In genomic region chr7:38184418-38184745, GRCm38 (mm10) we compare ENCODE assay signal across 8 mouse cellular contexts. TPM values are rescaled to one million over a fixed set of nuclear protein-coding genes. Genes with fewer than 3 reads are reported as not detected.
DNase-seq lines count a peak whose midpoint lies in the region; ATAC-seq lines count a peak whose summit lies in the region.

No protein-coding gene starts in this region.

- H3K27me3 ChIP-seq in kidney, embryonic 16.5 days (ENCODE audit: insufficient read depth, low read length): no peaks in the 10 kb centered on the region
- H3K27me3 ChIP-seq in embryonic facial prominence, embryonic 13.5 days: no peaks in the 10 kb centered on the region
- no peaks in the 10 kb centered on the region for H3K27me3 ChIP-seq in intestine, embryonic 14.5 days (replicated peaks; ENCODE audit: control insufficient read depth, insufficient read depth, low read length)
- no peaks in the 10 kb centered on the region for H3K27me3 ChIP-seq in neural tube, embryonic 12.5 days (replicated peaks)

- no peaks in the 10 kb centered on the region for H3K9me3 ChIP-seq in kidney, embryonic 16.5 days (ENCODE audit: low read length)
- H3K9me3 ChIP-seq in embryonic facial prominence, embryonic 13.5 days: no peaks in the 10 kb centered on the region
- H3K9me3 ChIP-seq in intestine, embryonic 14.5 days (ENCODE audit: control insufficient read depth, low read length): no peaks in the 10 kb centered on the region
- no peaks in the 10 kb centered on the region for H3K9me3 ChIP-seq in neural tube, embryonic 12.5 days

- no peaks in the 10 kb centered on the region for H3K36me3 ChIP-seq in kidney, embryonic 16.5 days (ENCODE audit: insufficient read depth, low read length)
- H3K36me3 ChIP-seq in embryonic facial prominence, embryonic 13.5 days: peaks cover 7% of the 10 kb centered on the region
- no peaks in the 10 kb centered on the region for H3K36me3 ChIP-seq in intestine, embryonic 14.5 days (ENCODE audit: control insufficient read depth, insufficient read depth, low read length)
- no peaks in the 10 kb centered on the region for H3K36me3 ChIP-seq in neural tube, embryonic 12.5 days

- no peak for ATAC-seq in kidney, embryonic 16.5 days (ENCODE audit: low FRiP score, low TSS enrichment)
- no peak for ATAC-seq in embryonic facial prominence, embryonic 13.5 days (ENCODE audit: insufficient number of reproducible peaks, insufficient read depth, low FRiP score, low TSS enrichment, low read depth)
- no peak for ATAC-seq in intestine, embryonic 14.5 days (replicated peaks; ENCODE audit: low FRiP score, low TSS enrichment, low read depth)
- ATAC-seq in neural tube, embryonic 12.5 days (ENCODE audit: low FRiP score, low read depth): no peak

- intact Hi-C loops in gastrocnemius, postnatal 36 days (cut with DNase I): no loop called here

- no peak for DNase-seq in kidney, adult 8-10 months
- DNase-seq in intestine, embryonic 14.5 days (ENCODE audit: low spot score): no peak
- DNase-seq in thymus, postnatal 0 days (ENCODE audit: low spot score): no peak
- no peak for DNase-seq in adipocyte (ENCODE audit: low spot score)
- no peak for DNase-seq in gastrocnemius, postnatal 36 days

- H3K4me2 ChIP-seq in kidney, embryonic 16.5 days (replicated peaks; ENCODE audit: low read depth, low read length): peak overlapping the region; percentile 89
- peak overlapping the region; percentile 93 for H3K4me2 ChIP-seq in embryonic facial prominence, embryonic 13.5 days
- H3K4me2 ChIP-seq in intestine, embryonic 14.5 days (ENCODE audit: low read length): peak overlapping the region; percentile 91
- peak overlapping the region; percentile 89 for H3K4me2 ChIP-seq in neural tube, embryonic 12.5 days (replicated peaks)

- 45% methylated on average over 1 of the region's 1 CpGs for WGBS in kidney, embryonic 16.5 days
- 82% methylated on average over 1 of the region's 1 CpGs for WGBS in embryonic facial prominence, embryonic 13.5 days
- 44% methylated on average over 1 of the region's 1 CpGs for WGBS in intestine, embryonic 14.5 days
- 69% methylated on average over 1 of the region's 1 CpGs for WGBS in neural tube, embryonic 12.5 days

- peak overlapping the region; percentile 22; the same call in 1 of the 2 replicates for H3K9ac ChIP-seq in kidney, embryonic 16.5 days (replicated peaks; ENCODE audit: low read length)
- H3K9ac ChIP-seq in embryonic facial prominence, embryonic 13.5 days: peak overlapping the region; percentile 84
- H3K9ac ChIP-seq in intestine, embryonic 14.5 days (ENCODE audit: low read length): peak overlapping the region; percentile 65; the same call in 1 of the 2 replicates
- H3K9ac ChIP-seq in neural tube, embryonic 12.5 days: no peak overlapping the region

- peaks cover 18% of the 10 kb centered on the region for H3K4me1 ChIP-seq in kidney, embryonic 16.5 days (ENCODE audit: insufficient read depth, low read length)
- peaks cover 17% of the 10 kb centered on the region for H3K4me1 ChIP-seq in embryonic facial prominence, embryonic 13.5 days
- H3K4me1 ChIP-seq in intestine, embryonic 14.5 days (replicated peaks; ENCODE audit: control insufficient read depth, insufficient read depth, low read length): peaks cover 11% of the 10 kb centered on the region
- peaks cover 14% of the 10 kb centered on the region for H3K4me1 ChIP-seq in neural tube, embryonic 12.5 days

- H3K4me3 ChIP-seq in kidney, embryonic 16.5 days (ENCODE audit: low read length): peak overlapping the region; percentile 66
- peak overlapping the region; percentile 70 for H3K4me3 ChIP-seq in embryonic facial prominence, embryonic 13.5 days
- H3K4me3 ChIP-seq in intestine, embryonic 14.5 days (ENCODE audit: low read depth, low read length): peak overlapping the region; percentile 64
- 0 out of 2 replicates have a peak overlapping the region, but pooled peaks have one; percentile 54 for H3K4me3 ChIP-seq in neural tube, embryonic 12.5 days

- H3K27ac ChIP-seq in kidney, embryonic 16.5 days (ENCODE audit: low read length): no peak overlapping the region
- no peak overlapping the region; the same call in 1 of the 2 replicates for H3K27ac ChIP-seq in embryonic facial prominence, embryonic 13.5 days
- H3K27ac ChIP-seq in intestine, embryonic 14.5 days (ENCODE audit: low read depth): no peak overlapping the region
- H3K27ac ChIP-seq in neural tube, embryonic 12.5 days: no peak overlapping the region

RNA-seq across cellular contexts. Expression of gene 1600014C10Rik, which starts 1.4 kb away (rescaled TPM):
- 17.6 and 18.9 TPM in 2 replicates for polyA plus RNA-seq in kidney, embryonic 16.5 days (2015; fragmentation: Nextera tagmentation; extraction: Ambion mirVana)
- 21.8 and 21.9 TPM in 2 replicates for polyA plus RNA-seq in embryonic facial prominence, embryonic 13.5 days (2015; fragmentation: Nextera tagmentation; extraction: Ambion mirVana)
- polyA plus RNA-seq in intestine, embryonic 14.5 days (2014; fragmentation: Nextera tagmentation; extraction: Ambion mirVana): 13.3 and 13.7 TPM in 2 replicates
- 20.0 and 20.8 TPM in 2 replicates for polyA plus RNA-seq in neural tube, embryonic 12.5 days (2016; fragmentation: Nextera tagmentation; extraction: Ambion mirVana)
- polyA plus RNA-seq in thymus, postnatal 0 days (2015; fragmentation: Nextera tagmentation; extraction: Ambion mirVana): 52.8 and 59.9 TPM in 2 replicates
- 10 to 100 TPM; 22.1 to 23.9 TPM for total RNA-seq in gastrocnemius, postnatal 36 days (2021)

RNA-seq across cellular contexts. Expression of gene Plekhf1, which starts 43.4 kb away (rescaled TPM):
- polyA plus RNA-seq in kidney, embryonic 16.5 days (2015; fragmentation: Nextera tagmentation; extraction: Ambion mirVana): 5.9 and 6.3 TPM in 2 replicates
- polyA plus RNA-seq in embryonic facial prominence, embryonic 13.5 days (2015; fragmentation: Nextera tagmentation; extraction: Ambion mirVana): 3.8 and 3.9 TPM in 2 replicates
- polyA plus RNA-seq in intestine, embryonic 14.5 days (2014; fragmentation: Nextera tagmentation; extraction: Ambion mirVana): 2.2 and 2.5 TPM in 2 replicates
- 1.2 and 1.6 TPM in 2 replicates for polyA plus RNA-seq in neural tube, embryonic 12.5 days (2016; fragmentation: Nextera tagmentation; extraction: Ambion mirVana)
- 8.1 and 8.8 TPM in 2 replicates for polyA plus RNA-seq in thymus, postnatal 0 days (2015; fragmentation: Nextera tagmentation; extraction: Ambion mirVana)
- 1 to 10 TPM; 5.6 to 6.0 TPM for total RNA-seq in gastrocnemius, postnatal 36 days (2021)
